ENCODE assay signal across 21 mouse cellular contexts in the genomic region with DNA sequence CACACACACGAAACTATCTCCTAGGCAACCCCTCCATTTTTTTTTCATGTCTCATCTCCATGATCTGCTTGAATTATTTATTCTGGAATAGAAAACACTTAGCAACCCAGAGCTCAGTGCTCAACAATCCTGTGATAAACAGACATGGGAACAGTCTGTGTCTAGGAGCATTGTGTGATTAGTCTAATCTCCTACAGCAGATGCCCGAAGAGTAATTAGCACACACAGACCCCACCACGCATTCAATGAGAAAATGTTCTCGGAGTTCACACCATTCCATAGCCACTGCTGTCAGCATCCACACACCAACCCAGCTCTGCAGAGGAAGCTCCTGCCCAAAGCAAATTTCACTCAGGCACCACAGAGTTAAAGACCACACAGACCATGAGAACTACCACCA.
DNase-seq lines count a peak whose midpoint lies in the region; ATAC-seq and TF ChIP-seq lines count a peak whose summit lies in the region.
"Had no signal": no experiment of that assay in that cellular context is flagged by ENCODE, and none has a peak within 500 bp of the region (broad histone marks: within the 10 kb centered on the region; RNA-seq: fewer than 3 reads in every experiment).

No protein-coding gene starts in this region.

- ATAC-seq in hindbrain, embryonic 15.5 days (ENCODE audit: low FRiP score, low read depth), result peak; percentile 27; the same call in 1 of the 2 replicates
- no peak for ATAC-seq in hindbrain, postnatal 0 days
- ATAC-seq in midbrain, embryonic 13.5 days, result 0 out of 2 replicates have a peak, but pooled peaks have one; percentile 48

- no peaks in the 10 kb centered on the region for H3K27me3 ChIP-seq in hindbrain, embryonic 15.5 days
- no peaks in the 10 kb centered on the region for H3K27me3 ChIP-seq in hindbrain, postnatal 0 days (ENCODE audit: insufficient read depth, low read length)
- no peaks in the 10 kb centered on the region for H3K27me3 ChIP-seq in midbrain, embryonic 13.5 days
- H3K27me3 ChIP-seq: limb, embryonic 12.5 days; liver, embryonic 13.5 days; neural tube, embryonic 15.5 days had no signal

- H3K36me3 ChIP-seq in hindbrain, embryonic 15.5 days, result no peaks in the 10 kb centered on the region
- no peaks in the 10 kb centered on the region for H3K36me3 ChIP-seq in hindbrain, postnatal 0 days (ENCODE audit: insufficient read depth, low read length)
- no peaks in the 10 kb centered on the region for H3K36me3 ChIP-seq in midbrain, embryonic 13.5 days
- H3K36me3 ChIP-seq: embryonic facial prominence, embryonic 10.5 days; limb, embryonic 12.5 days; liver, embryonic 13.5 days; neural tube, embryonic 15.5 days had no signal

- no peak overlapping the region for H3K27ac ChIP-seq in hindbrain, embryonic 15.5 days (replicated peaks)
- H3K27ac ChIP-seq in hindbrain, postnatal 0 days, result no peak overlapping the region
- H3K27ac ChIP-seq in midbrain, embryonic 13.5 days, result peak overlapping the region; percentile 44; the same call in 1 of the 2 replicates
- H3K27ac ChIP-seq: embryonic facial prominence, embryonic 10.5 days; gastrocnemius, adult 2 months; limb, embryonic 12.5 days; liver, embryonic 13.5 days; neural tube, embryonic 15.5 days had no signal

- WGBS in hindbrain, embryonic 15.5 days, result 55% methylated on average over 4 of the region's 4 CpGs
- WGBS in hindbrain, postnatal 0 days, result 46% methylated on average over 4 of the region's 4 CpGs
- 47% methylated on average over 4 of the region's 4 CpGs for WGBS in midbrain, embryonic 13.5 days

- H3K4me3 ChIP-seq in hindbrain, embryonic 15.5 days, result no peak overlapping the region
- H3K4me3 ChIP-seq in hindbrain, postnatal 0 days (ENCODE audit: low read length), result no peak overlapping the region
- no peak overlapping the region for H3K4me3 ChIP-seq in midbrain, embryonic 13.5 days (replicated peaks)
- H3K4me3 ChIP-seq: embryonic facial prominence, embryonic 10.5 days; gastrocnemius, adult 2 months; limb, embryonic 12.5 days; liver, embryonic 13.5 days; neural tube, embryonic 15.5 days had no signal

- H3K4me1 ChIP-seq in hindbrain, embryonic 15.5 days (replicated peaks), result peaks cover 13% of the 10 kb centered on the region
- H3K4me1 ChIP-seq in hindbrain, postnatal 0 days (ENCODE audit: insufficient read depth, low read length), result 0 out of 2 replicates have a peak, but pooled peaks cover 5% of the 10 kb centered on the region
- peaks cover 24% of the 10 kb centered on the region; the same call in 1 of the 2 replicates for H3K4me1 ChIP-seq in midbrain, embryonic 13.5 days (replicated peaks)
- H3K4me1 ChIP-seq: embryonic facial prominence, embryonic 10.5 days; limb, embryonic 12.5 days; liver, embryonic 13.5 days had no signal

- no peak for TF ChIP-seq CTCF in hindbrain, postnatal 0 days (IDR thresholded peaks at IDR 0.05; ENCODE audit: low read depth)
- no peak for TF ChIP-seq CTCF in brain, embryonic 14.5 days (IDR thresholded peaks at IDR 0.05; ENCODE audit: borderline replicate concordance, extremely low read depth, insufficient read depth, insufficient read length)

- no peaks in the 10 kb centered on the region for H3K9me3 ChIP-seq in hindbrain, embryonic 15.5 days
- H3K9me3 ChIP-seq in hindbrain, postnatal 0 days (ENCODE audit: low read length), result no peaks in the 10 kb centered on the region
- H3K9me3 ChIP-seq in midbrain, embryonic 13.5 days, result no peaks in the 10 kb centered on the region
- H3K9me3 ChIP-seq: embryonic facial prominence, embryonic 10.5 days; limb, embryonic 12.5 days; liver, embryonic 13.5 days; neural tube, embryonic 15.5 days had no signal

- no peak overlapping the region for H3K4me2 ChIP-seq in hindbrain, embryonic 15.5 days
- no peak overlapping the region for H3K4me2 ChIP-seq in hindbrain, postnatal 0 days (ENCODE audit: low read depth, low read length)
- no peak overlapping the region for H3K4me2 ChIP-seq in midbrain, embryonic 13.5 days (replicated peaks)
- H3K4me2 ChIP-seq: heart, embryonic 11.5 days; limb, embryonic 12.5 days; liver, embryonic 13.5 days; lung, embryonic 14.5 days; neural tube, embryonic 15.5 days had no signal

- DNase-seq in hindbrain, postnatal 0 days (ENCODE audit: low spot score), result no peak
- DNase-seq in brain, adult 2 months (ENCODE audit: low read depth, low spot score), result peak; percentile 44
- DNase-seq in brain, embryonic 14.5 days (ENCODE audit: low read depth), result peak; percentile 83
- no peak for DNase-seq in embryo, embryonic 10 days (ENCODE audit: low spot score)
- no peak for DNase-seq in liver
- DNase-seq: adrenal gland, adult 2 months; cerebellum, adult 11 months; cerebellum, postnatal 25 days; gastrocnemius, adult 2 months; heart, postnatal 14 days; kidney, adult 11 months; liver, embryonic 13.5 days; lung, embryonic 14.5 days; lung, postnatal 36 days; right cerebral cortex, postnatal 25 days had no signal

- TF ChIP-seq POLR2A in brain, embryonic 14.5 days (IDR thresholded peaks at IDR 0.05; ENCODE audit: borderline replicate concordance, extremely low read depth, insufficient read depth, insufficient read length, poor library complexity, severe bottlenecking), result no peak

- no peak overlapping the region for H3K9ac ChIP-seq in hindbrain, embryonic 15.5 days
- no peak overlapping the region for H3K9ac ChIP-seq in hindbrain, postnatal 0 days (replicated peaks; ENCODE audit: low read length)
- H3K9ac ChIP-seq in midbrain, embryonic 13.5 days (replicated peaks), result no peak overlapping the region
- H3K9ac ChIP-seq: limb, embryonic 12.5 days; liver, embryonic 13.5 days; lung, embryonic 14.5 days; neural tube, embryonic 15.5 days had no signal

Comparison
In these comparisons a context has a peak if more than half of its experiments do, and no peak if none do; other contexts are left out.
1. DNase-seq: peak in brain, adult 2 months (single experiment) and brain, embryonic 14.5 days (single experiment); none in hindbrain, postnatal 0 days (single experiment), embryo, embryonic 10 days (single experiment) and liver (single experiment).